Mouse (Mus musculus) forebrain, embryonic 11.5 days (tissue): ENCODE results near the gene Hmgxb4. TPM values are rescaled to one million over a fixed set of nuclear protein-coding genes. Genes with fewer than 3 reads are reported as not detected.

Source experiments
- ATAC-seq: fragments of 200-750 bp; cut with Nextera tagmentation; replicated peaks from 2 replicates; pipeline ENCODE4 v1.8.0; 2017; ENCODE audit warnings: moderate TSS enrichment; ENCODE audit not compliant: low FRiP score
- DNase-seq: peaks from one replicate; pipeline ENCODE4 v3.0.0-alpha.2; 2017; ENCODE audit warnings: low spot score
- H3K27ac ChIP-seq: fragments of 300-500 bp; sonication (generic); 2 replicates; pipeline ENCODE4 v1.5.1; 2014; ENCODE audit warnings: low read depth, low read length
- H3K27me3 ChIP-seq: fragments of 300-500 bp; sonication (generic); 2 replicates; pipeline ENCODE4 v1.6.1; 2014; ENCODE audit warnings: mild to moderate bottlenecking, low read length, mixed read lengths; ENCODE audit not compliant: control insufficient read depth, insufficient read depth
- H3K36me3 ChIP-seq: fragments of 300-500 bp; sonication (generic); 2 replicates; pipeline ENCODE4 v1.6.1; 2014; ENCODE audit warnings: mild to moderate bottlenecking, low read length, moderate library complexity, mixed read lengths; ENCODE audit not compliant: control insufficient read depth, insufficient read depth
- H3K4me1 ChIP-seq: fragments of 300-500 bp; sonication (generic); replicated peaks from 2 replicates; pipeline ENCODE4 v1.6.1; 2014; ENCODE audit warnings: low read length, mixed read lengths; ENCODE audit not compliant: control insufficient read depth, insufficient read depth
- H3K4me2 ChIP-seq: fragments of 300-500 bp; sonication (generic); 2 replicates; pipeline ENCODE4 v1.6.1; 2014; ENCODE audit warnings: low read depth, mild to moderate bottlenecking, low read length, moderate library complexity, mixed read lengths; ENCODE audit not compliant: severe bottlenecking
- H3K4me3 ChIP-seq: fragments of 300-500 bp; sonication (generic); 2 replicates; pipeline ENCODE4 v1.5.1; 2014; ENCODE audit warnings: low read depth, low read length
- H3K9ac ChIP-seq: fragments of 300-500 bp; sonication (generic); 2 replicates; pipeline ENCODE4 v1.6.1; 2014; ENCODE audit warnings: low read length
- H3K9me3 ChIP-seq: fragments of 300-500 bp; sonication (generic); 2 replicates; pipeline ENCODE4 v1.6.1; 2016; ENCODE audit warnings: low read length, mixed read lengths; ENCODE audit not compliant: control insufficient read depth
- WGBS: fragments of 180-500 bp; shearing (Covaris S2); extraction: QIAGEN DNeasy Blood & Tissue Kit; methylation state at CpG from one replicate; pipeline ENCODE4 v1.1.7; 2014; 5-methylcytosine and 5-hydroxymethylcytosine counted together
- polyA plus RNA-seq: library from polyadenylated mRNA; unstranded; fragments of >200 nt; fragmentation: Nextera tagmentation; extraction: Ambion mirVana; gene quantifications from 2 replicates; pipeline ENCODE4 v1.2.1, GENCODE M21; 2014

Hmgxb4 gene
- polyA plus RNA-seq, 1 experiment from 2014 or later = 54.5 TPM

- ATAC-seq (no peak), DNase-seq (no peak)
- Histone ChIP-seq H3K9ac (no peak overlapping the region), H3K4me1 (no peaks in the 10 kb centered on the region), H3K27ac (no peak overlapping the region), H3K4me3 (no peak overlapping the region), H3K4me2 (no peak overlapping the region), H3K36me3 (peaks cover 3% of the 10 kb centered on the region; the same call in 1 of the 2 replicates), H3K9me3 (no peaks in the 10 kb centered on the region), H3K27me3 (no peaks in the 10 kb centered on the region)
- 94% methylated on average over 2 of the region's 2 CpGs for WGBS
Measured at GRCm38 (mm10) chr8:75008826-75009225, 15.7 kb downstream of the Hmgxb4 start.

- no peak overlapping the region for H3K4me2 ChIP-seq
- H3K9me3 ChIP-seq = no peaks in the 10 kb centered on the region
- H3K27me3 ChIP-seq = no peaks in the 10 kb centered on the region
- H3K27ac ChIP-seq = no peak overlapping the region
- peaks cover 3% of the 10 kb centered on the region; the same call in 1 of the 2 replicates for H3K36me3 ChIP-seq
- ATAC-seq (no peak), DNase-seq (no peak)
- no peak overlapping the region for H3K4me3 ChIP-seq
- 49% methylated on average over 2 of the region's 2 CpGs for WGBS
- H3K9ac ChIP-seq = no peak overlapping the region
- no peaks in the 10 kb centered on the region for H3K4me1 ChIP-seq
Measured at GRCm38 (mm10) chr8:75013557-75013956, 20.4 kb downstream of the Hmgxb4 start.

DNA sequence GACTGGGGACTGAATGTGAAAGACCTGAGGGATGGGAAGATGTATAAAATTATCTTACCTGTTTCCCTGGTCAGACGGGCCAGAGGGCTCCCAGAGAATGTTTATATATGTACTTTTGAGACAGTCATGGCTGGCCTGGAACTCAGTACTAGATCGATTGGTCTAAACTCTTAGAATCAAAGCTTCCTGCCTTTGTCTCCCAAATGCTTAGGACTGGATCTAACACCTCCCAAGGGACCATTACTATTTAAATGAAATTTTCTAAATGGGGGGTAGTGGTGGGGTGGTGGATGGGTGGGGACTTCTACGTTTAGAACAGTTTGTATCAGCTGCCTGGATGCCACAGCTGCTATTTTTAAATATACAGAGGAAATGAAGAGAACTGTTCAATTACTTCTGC, 20.8 kb downstream of the Hmgxb4 start:
- 90% methylated on average over 3 of the region's 3 CpGs for WGBS
- no peak overlapping the region for H3K4me3 ChIP-seq
- no peak for DNase-seq
- H3K4me1 ChIP-seq = no peaks in the 10 kb centered on the region
- H3K4me2 ChIP-seq = no peak overlapping the region
- no peak overlapping the region for H3K9ac ChIP-seq
- no peaks in the 10 kb centered on the region; the same call in 1 of the 2 replicates for H3K36me3 ChIP-seq
- no peak for ATAC-seq
- H3K27ac ChIP-seq = no peak overlapping the region
- H3K27me3 ChIP-seq = no peaks in the 10 kb centered on the region
- H3K9me3 ChIP-seq = no peaks in the 10 kb centered on the region

DNA sequence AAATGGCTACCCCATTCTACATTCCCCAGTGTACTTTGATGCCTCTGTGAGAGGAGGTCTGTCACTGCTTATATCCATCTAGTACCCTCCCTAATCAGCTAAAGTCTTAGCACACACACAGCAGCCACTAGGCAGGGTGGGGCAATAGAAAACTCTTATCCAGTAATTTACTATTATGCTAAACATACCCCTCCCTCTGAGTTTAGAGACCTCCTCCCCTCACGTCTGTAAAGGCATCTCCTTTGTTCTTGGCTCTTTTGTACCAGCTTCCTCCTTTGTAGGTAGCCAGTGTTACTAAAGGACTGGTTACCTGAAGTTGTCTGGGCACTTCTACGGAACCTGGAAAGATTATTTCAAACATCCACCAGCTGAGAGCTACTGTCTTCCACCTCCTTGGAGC, 22.8 kb downstream of the Hmgxb4 start:
- no peak overlapping the region for H3K9ac ChIP-seq
- H3K9me3 ChIP-seq = no peaks in the 10 kb centered on the region
- no peak overlapping the region for H3K4me2 ChIP-seq
- 56% methylated on average over 2 of the region's 2 CpGs for WGBS
- no peaks in the 10 kb centered on the region for H3K27me3 ChIP-seq
- DNase-seq (no peak), ATAC-seq (no peak)
- no peak overlapping the region for H3K4me3 ChIP-seq
- H3K4me1 ChIP-seq = no peaks in the 10 kb centered on the region
- H3K36me3 ChIP-seq = no peaks in the 10 kb centered on the region
- no peak overlapping the region for H3K27ac ChIP-seq

DNA sequence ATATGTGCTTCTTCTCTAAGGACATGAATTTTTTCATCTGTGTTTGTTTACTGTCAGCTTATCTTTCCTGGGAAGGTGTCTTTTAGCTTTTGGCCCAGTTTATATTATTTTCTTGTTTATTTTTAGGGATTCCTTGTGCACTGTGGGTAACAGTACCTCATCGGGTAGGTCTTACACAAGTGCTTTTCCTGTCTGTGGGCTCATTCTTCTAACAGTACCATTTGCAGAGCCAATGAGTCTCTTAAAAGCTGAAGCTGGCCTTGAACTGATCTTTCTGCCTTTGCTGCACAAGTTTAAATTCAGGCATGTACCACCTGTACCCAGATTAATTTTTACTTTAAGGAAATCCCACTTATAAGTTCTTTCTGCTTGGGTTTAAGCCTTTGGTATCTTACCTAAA, 23.3 kb downstream of the Hmgxb4 start:
- H3K27ac ChIP-seq = no peak overlapping the region
- no peaks in the 10 kb centered on the region for H3K4me1 ChIP-seq
- no peaks in the 10 kb centered on the region for H3K9me3 ChIP-seq
- ATAC-seq (no peak), DNase-seq (no peak)
- no peaks in the 10 kb centered on the region for H3K36me3 ChIP-seq
- H3K27me3 ChIP-seq = no peaks in the 10 kb centered on the region
- no peak overlapping the region for H3K4me3 ChIP-seq
- no peak overlapping the region for H3K4me2 ChIP-seq
- no peak overlapping the region for H3K9ac ChIP-seq
- WGBS = 91% methylated on average over 1 of the region's 1 CpGs

- H3K36me3 ChIP-seq = peaks cover 3% of the 10 kb centered on the region; the same call in 1 of the 2 replicates
- no peaks in the 10 kb centered on the region for H3K27me3 ChIP-seq
- no peak for ATAC-seq
- no peak overlapping the region for H3K4me3 ChIP-seq
- no peak overlapping the region for H3K9ac ChIP-seq
- H3K9me3 ChIP-seq = no peaks in the 10 kb centered on the region
- H3K27ac ChIP-seq = no peak overlapping the region
- no peak for DNase-seq
- 46% methylated on average over 5 of the region's 5 CpGs for WGBS
- H3K4me2 ChIP-seq = no peak overlapping the region
- no peaks in the 10 kb centered on the region for H3K4me1 ChIP-seq
Measured at GRCm38 (mm10) chr8:75018274-75018972, 25.3 kb downstream of the Hmgxb4 start.

- no peak for DNase-seq
- H3K9ac ChIP-seq = no peak overlapping the region
- no peaks in the 10 kb centered on the region for H3K9me3 ChIP-seq
- ATAC-seq = no peak
- 93% methylated on average over 3 of the region's 3 CpGs for WGBS
- no peaks in the 10 kb centered on the region for H3K4me1 ChIP-seq
- H3K4me3 ChIP-seq = no peak overlapping the region
- H3K36me3 ChIP-seq = peaks cover 16% of the 10 kb centered on the region
- H3K27ac ChIP-seq = no peak overlapping the region
- no peak overlapping the region for H3K4me2 ChIP-seq
- H3K27me3 ChIP-seq = no peaks in the 10 kb centered on the region
Measured at GRCm38 (mm10) chr8:75023660-75024316, 30.6 kb downstream of the Hmgxb4 start.

- no peaks in the 10 kb centered on the region for H3K9me3 ChIP-seq
- H3K4me1 ChIP-seq = no peaks in the 10 kb centered on the region
- H3K27ac ChIP-seq = no peak overlapping the region
- WGBS = 94% methylated on average over 4 of the region's 4 CpGs
- no peak overlapping the region for H3K4me2 ChIP-seq
- no peak overlapping the region for H3K9ac ChIP-seq
- no peak for ATAC-seq
- peaks cover 16% of the 10 kb centered on the region for H3K36me3 ChIP-seq
- no peak overlapping the region for H3K4me3 ChIP-seq
- no peak for DNase-seq
- no peaks in the 10 kb centered on the region for H3K27me3 ChIP-seq
Measured at GRCm38 (mm10) chr8:75025809-75026208, 32.7 kb downstream of the Hmgxb4 start.
